Mouse (Mus musculus): ENCODE data around the gene Tex264. TPM values are rescaled to one million over a fixed set of nuclear protein-coding genes. Genes with fewer than 3 reads are reported as not detected.

Gene Tex264
- 10 to 100 TPM; 85.0 to 99.3 TPM for total RNA-seq (2021)
- long read RNA-seq, experiment 1, transcript Tex264-203 (6 exons, 1,364 nt), result minor isoform, 12 of 57 reads
- long read RNA-seq, experiment 1, transcript Tex264-202 (6 exons, 1,896 nt), result minor isoform, 14 of 57 reads
- long read RNA-seq, experiment 1, transcript Tex264-201 (6 exons, 1,391 nt), result major isoform, 24 of 57 reads
- long read RNA-seq, experiment 1, partial matches to known transcripts, result 2 of 57 reads
- long read RNA-seq, experiment 1, other reads (novel, unspliced or antisense), result 5 of 57 reads
- long read RNA-seq, experiment 2, transcript Tex264-202 (6 exons, 1,896 nt), result minor isoform, 20 of 97 reads
- long read RNA-seq, experiment 2, transcript Tex264-203 (6 exons, 1,364 nt), result minor isoform, 14 of 97 reads
- long read RNA-seq, experiment 2, transcript Tex264-201 (6 exons, 1,391 nt), result major isoform, 45 of 97 reads
- long read RNA-seq, experiment 2, partial matches to known transcripts, result 6 of 97 reads
- long read RNA-seq, experiment 2, other reads (novel, unspliced or antisense), result 11 of 97 reads

- H3K4me3 ChIP-seq, result peak within 1 kb of the TSS; percentile 84
- DNase-seq (ENCODE audit: low spot score in 2 of 2), result peak; percentile 86 to 87
- TF ChIP-seq CTCF (conservative IDR thresholded peaks at IDR 0.05), result no peak
Measured at GRCm38 (mm10) chr9:106685249-106686101, at the start of gene Tex264. TSS of gene Tex264 (minus strand) at chr9:106685927.

GRCm38 (mm10) chr9:106733690-106734089 lies 48.0 kb upstream of the Tex264 start:
- Histone ChIP-seq H3K27ac (no peak overlapping the region), H3K4me3 (no peak overlapping the region)
- no peak for DNase-seq (ENCODE audit: low spot score in 2 of 2)
- TF ChIP-seq CTCF (conservative IDR thresholded peaks at IDR 0.05), result no peak

More at GRCm38 (mm10) chr9:106685249-106686101, at the start of gene Tex264:
- peak within 1 kb of the TSS; percentile 93 for H3K27ac ChIP-seq

GRCm38 (mm10) chr9:106729416-106729815 lies 43.7 kb upstream of the Tex264 start:
- DNase-seq (ENCODE audit: low spot score in 2 of 2), result no peak
- Histone ChIP-seq H3K27ac (no peak overlapping the region), H3K4me3 (no peak overlapping the region)
- TF ChIP-seq CTCF (conservative IDR thresholded peaks at IDR 0.05), result no peak

- no peak for DNase-seq (ENCODE audit: low spot score in 2 of 2)
- TF ChIP-seq CTCF (conservative IDR thresholded peaks at IDR 0.05), result no peak
- Histone ChIP-seq H3K4me3 (no peak overlapping the region), H3K27ac (no peak overlapping the region)
Measured at GRCm38 (mm10) chr9:106726891-106727290, 41.2 kb upstream of the Tex264 start.

GRCm38 (mm10) chr9:106725435-106725834 lies 39.7 kb upstream of the Tex264 start:
- H3K4me3 ChIP-seq, result no peak overlapping the region
- no peak overlapping the region for H3K27ac ChIP-seq
- no peak for TF ChIP-seq CTCF (conservative IDR thresholded peaks at IDR 0.05)
- DNase-seq (ENCODE audit: low spot score in 2 of 2), result no peak

- Histone ChIP-seq H3K27ac (no peak overlapping the region), H3K4me3 (no peak overlapping the region)
- no peak for DNase-seq (ENCODE audit: low spot score in 2 of 2)
- no peak for TF ChIP-seq CTCF (conservative IDR thresholded peaks at IDR 0.05)
Measured at GRCm38 (mm10) chr9:106724864-106725263, 39.1 kb upstream of the Tex264 start.

GRCm38 (mm10) chr9:106716729-106717128 lies 31.0 kb upstream of the Tex264 start:
- TF ChIP-seq CTCF (conservative IDR thresholded peaks at IDR 0.05), result no peak
- H3K27ac ChIP-seq, result no peak overlapping the region
- no peak for DNase-seq (ENCODE audit: low spot score in 2 of 2)
- no peak overlapping the region for H3K4me3 ChIP-seq

- Histone ChIP-seq H3K4me3 (no peak overlapping the region), H3K27ac (no peak overlapping the region)
- TF ChIP-seq CTCF (conservative IDR thresholded peaks at IDR 0.05), result no peak
- no peak for DNase-seq (ENCODE audit: low spot score in 2 of 2)
Measured at GRCm38 (mm10) chr9:106716232-106716631, 30.5 kb upstream of the Tex264 start.

- no peak overlapping the region for H3K4me3 ChIP-seq
- DNase-seq (ENCODE audit: low spot score in 2 of 2), result no peak
- H3K27ac ChIP-seq, result no peak overlapping the region
- TF ChIP-seq CTCF (conservative IDR thresholded peaks at IDR 0.05), result no peak
Measured at GRCm38 (mm10) chr9:106712470-106712869, 26.7 kb upstream of the Tex264 start.

GRCm38 (mm10) chr9:106692973-106693481 lies 7.3 kb upstream of the Tex264 start:
- H3K4me3 ChIP-seq, result no peak overlapping the region
- DNase-seq (ENCODE audit: low spot score in 2 of 2), result no peak
- no peak overlapping the region for H3K27ac ChIP-seq
- no peak for TF ChIP-seq CTCF (conservative IDR thresholded peaks at IDR 0.05)

- Histone ChIP-seq H3K4me3 (no peak overlapping the region), H3K27ac (no peak overlapping the region)
- DNase-seq (ENCODE audit: low spot score in 2 of 2), result no peak
- TF ChIP-seq CTCF (conservative IDR thresholded peaks at IDR 0.05), result no peak
Measured at GRCm38 (mm10) chr9:106688834-106689233, 3.1 kb upstream of the Tex264 start.

GRCm38 (mm10) chr9:106686983-106687650 lies 1.4 kb upstream of the Tex264 start:
- H3K4me3 ChIP-seq, result no peak overlapping the region
- TF ChIP-seq CTCF (conservative IDR thresholded peaks at IDR 0.05), result peak; percentile 94
- H3K27ac ChIP-seq, result peak overlapping the region; percentile 82
- peak; percentile 43 to 76 for DNase-seq (ENCODE audit: low spot score in 2 of 2)

Data from layer of hippocampus, adult 2 months (tissue).